Mouse (Mus musculus) limb, embryonic 11.5 days (tissue): ENCODE measurements around the gene Ddx6. TPM values are rescaled to one million over a fixed set of nuclear protein-coding genes. Genes with fewer than 3 reads are reported as not detected.
"Not testable (repeated sequence)": the region's sequence is repeated elsewhere in the genome, so short reads cannot be mapped to it uniquely, and the experiment has no call there.

Experiments used
- ATAC-seq: fragments of 200-750 bp; cut with Nextera tagmentation; 2 replicates; pipeline ENCODE4 v1.8.0; 2017; ENCODE audit warnings: low read depth; ENCODE audit not compliant: insufficient number of reproducible peaks, low FRiP score, low TSS enrichment
- DNase-seq: peaks from one replicate; pipeline ENCODE4 v3.0.0-alpha.2; 2015; ENCODE audit warnings: low spot score
- H3K27ac ChIP-seq: fragments of 300-500 bp; sonication (generic); replicated peaks from 2 replicates; pipeline ENCODE4 v1.5.1; 2014; ENCODE audit warnings: low read depth, mild to moderate bottlenecking, low read length
- H3K27me3 ChIP-seq: fragments of 300-500 bp; sonication (generic); 2 replicates; pipeline ENCODE4 v1.6.1; 2014; ENCODE audit warnings: mild to moderate bottlenecking, low read length, mixed read lengths; ENCODE audit not compliant: control insufficient read depth, insufficient read depth
- H3K36me3 ChIP-seq: fragments of 300-500 bp; sonication (generic); 2 replicates; pipeline ENCODE4 v1.6.1; 2014; ENCODE audit warnings: mild to moderate bottlenecking, low read length, moderate library complexity, mixed read lengths; ENCODE audit not compliant: control insufficient read depth, insufficient read depth
- H3K4me1 ChIP-seq: fragments of 300-500 bp; sonication (generic); 2 replicates; pipeline ENCODE4 v1.6.1; 2014; ENCODE audit warnings: low read length, mixed read lengths; ENCODE audit not compliant: control insufficient read depth, insufficient read depth
- H3K4me2 ChIP-seq: fragments of 300-500 bp; sonication (generic); 2 replicates; pipeline ENCODE4 v1.6.1; 2014; ENCODE audit warnings: low read depth, mild to moderate bottlenecking, moderate library complexity; ENCODE audit not compliant: severe bottlenecking
- H3K4me3 ChIP-seq: fragments of 300-500 bp; sonication (generic); 2 replicates; pipeline ENCODE4 v1.5.1; 2014; ENCODE audit warnings: low read depth, low read length
- H3K9ac ChIP-seq: fragments of 300-500 bp; sonication (generic); 2 replicates; pipeline ENCODE4 v1.6.1; 2014; ENCODE audit warnings: mild to moderate bottlenecking, low read length
- H3K9me3 ChIP-seq: fragments of 300-500 bp; sonication (generic); 2 replicates; pipeline ENCODE4 v1.6.1; 2016; ENCODE audit warnings: low read length; ENCODE audit not compliant: control insufficient read depth
- WGBS: fragments of 180-500 bp; shearing (Covaris S2); extraction: QIAGEN DNeasy Blood & Tissue Kit; methylation state at CpG from one replicate; pipeline ENCODE4 v1.1.7; 2014; 5-methylcytosine and 5-hydroxymethylcytosine counted together
- polyA plus RNA-seq: library from polyadenylated mRNA; unstranded; fragments of >200 nt; fragmentation: Nextera tagmentation; extraction: Ambion mirVana; gene quantifications from 2 replicates; pipeline ENCODE4 v1.2.1, GENCODE M21; 2014

Gene Ddx6
- polyA plus RNA-seq, 1 experiment from 2014 or later: 16.1 TPM

DNA sequence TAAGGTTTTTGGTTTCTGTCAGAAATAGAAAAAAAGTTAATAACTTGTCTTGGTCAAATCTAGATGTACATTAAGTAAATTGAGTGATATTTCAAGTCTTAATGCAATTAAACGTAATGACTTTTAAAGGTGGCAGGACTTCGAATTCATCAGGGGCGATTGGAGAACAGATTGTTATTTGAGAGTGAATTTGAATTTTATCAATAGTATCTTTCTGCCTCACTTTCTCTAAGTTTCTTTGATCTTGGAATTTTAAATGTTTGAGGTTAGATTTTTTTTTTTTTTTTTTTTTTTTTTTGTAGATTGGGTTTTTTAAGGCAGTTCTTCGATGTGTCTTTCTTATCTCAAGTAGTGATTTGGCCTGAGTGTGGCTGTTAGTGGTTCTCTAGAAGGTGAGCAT lies 2.0 kb downstream of the Ddx6 start:
- Histone ChIP-seq H3K36me3 (peaks cover 19% of the 10 kb centered on the region), H3K9ac (no peak overlapping the region), H3K4me3 (peak overlapping the region; percentile 100), H3K4me1 (peaks cover 6% of the 10 kb centered on the region), H3K27me3 (no peaks in the 10 kb centered on the region), H3K9me3 (no peaks in the 10 kb centered on the region), H3K4me2 (peak overlapping the region; percentile 75; the same call in 1 of the 2 replicates), H3K27ac (no peak overlapping the region)
- DNase-seq (no peak), ATAC-seq (no peak)
- 78% methylated on average over 4 of the region's 4 CpGs for WGBS

DNA sequence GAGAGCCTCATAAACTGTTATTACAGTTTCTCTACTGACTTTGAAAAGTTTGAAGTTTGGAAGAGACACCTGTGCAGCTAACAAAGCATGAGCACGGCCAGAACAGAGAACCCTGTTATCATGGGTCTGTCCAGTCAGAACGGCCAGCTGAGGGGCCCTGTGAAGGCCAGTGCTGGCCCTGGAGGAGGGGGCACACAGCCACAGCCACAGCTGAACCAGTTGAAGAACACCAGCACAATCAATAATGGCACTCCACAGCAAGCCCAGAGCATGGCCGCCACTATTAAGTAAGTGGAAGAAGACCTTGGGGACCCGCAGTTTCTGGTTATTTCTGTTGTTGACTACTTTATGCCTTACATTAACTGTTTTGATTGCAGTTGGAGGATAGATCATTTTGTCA lies 2.6 kb downstream of the Ddx6 start:
- Histone ChIP-seq H3K27ac (no peak overlapping the region), H3K27me3 (no peaks in the 10 kb centered on the region), H3K4me2 (peak overlapping the region; percentile 21; the same call in 1 of the 2 replicates), H3K9ac (no peak overlapping the region), H3K9me3 (no peaks in the 10 kb centered on the region), H3K4me3 (no peak overlapping the region), H3K4me1 (peaks cover 6% of the 10 kb centered on the region), H3K36me3 (peaks cover 22% of the 10 kb centered on the region)
- WGBS: 72% methylated on average over 4 of the region's 4 CpGs
- ATAC-seq (no peak), DNase-seq (no peak)

DNA sequence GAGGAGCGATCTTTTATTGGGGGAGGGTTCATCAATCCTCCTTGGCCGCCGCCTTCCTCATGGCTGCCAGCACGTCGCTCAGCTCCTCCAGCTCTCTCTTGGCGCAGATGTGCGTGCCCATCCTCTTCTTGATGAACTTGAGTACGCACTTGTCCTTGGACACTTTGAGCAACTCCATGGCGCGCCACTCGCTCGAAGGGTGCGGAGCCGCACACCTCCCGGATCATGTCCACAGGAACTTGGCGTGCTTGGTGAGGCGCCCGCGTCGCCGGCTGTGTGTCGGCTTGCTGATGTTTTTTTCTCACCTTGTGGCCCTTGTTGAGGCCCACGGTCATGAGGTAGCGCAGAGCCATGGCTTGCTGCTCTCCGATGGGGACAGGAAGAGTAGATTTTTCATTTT lies 5.7 kb downstream of the Ddx6 start:
- DNase-seq (no peak), ATAC-seq (no peak)
- WGBS: 97% methylated on average over 25 of the region's 25 CpGs
- H3K27ac ChIP-seq: no peak overlapping the region
- peaks cover 32% of the 10 kb centered on the region for H3K36me3 ChIP-seq
- no peaks in the 10 kb centered on the region for H3K9me3 ChIP-seq
- H3K9ac ChIP-seq: no peak overlapping the region
- no peaks in the 10 kb centered on the region for H3K27me3 ChIP-seq
- no peak overlapping the region for H3K4me2 ChIP-seq
- H3K4me1 ChIP-seq: peaks cover 4% of the 10 kb centered on the region; the same call in 1 of the 2 replicates
- H3K4me3 ChIP-seq: no peak overlapping the region

DNA sequence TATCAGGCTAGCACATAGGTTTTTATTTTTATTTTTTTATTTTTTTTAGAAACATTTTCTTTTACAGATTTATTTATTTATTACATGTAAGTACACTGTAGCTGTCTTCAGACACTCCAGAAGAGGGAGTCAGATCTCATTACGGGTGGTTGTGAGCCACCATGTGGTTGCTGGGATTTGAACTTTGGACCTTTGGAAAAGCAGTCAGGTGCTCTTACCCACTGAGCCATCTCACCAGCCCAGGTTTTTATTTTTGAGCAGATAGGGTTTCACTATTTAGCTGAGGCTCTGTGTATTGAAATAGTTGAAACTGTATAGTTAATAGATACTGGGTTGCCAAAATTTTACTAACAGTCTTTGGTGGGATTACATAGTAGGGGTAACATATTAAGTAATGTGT lies 8.4 kb downstream of the Ddx6 start:
- H3K27ac ChIP-seq, H3K4me3 ChIP-seq, H3K4me1 ChIP-seq, ATAC-seq, H3K27me3 ChIP-seq, H3K9me3 ChIP-seq, H3K9ac ChIP-seq, DNase-seq, H3K4me2 ChIP-seq: not testable (repeated sequence)
- 78% methylated on average over 1 of the region's 1 CpGs for WGBS
- peaks cover 39% of the 10 kb centered on the region for H3K36me3 ChIP-seq

DNA sequence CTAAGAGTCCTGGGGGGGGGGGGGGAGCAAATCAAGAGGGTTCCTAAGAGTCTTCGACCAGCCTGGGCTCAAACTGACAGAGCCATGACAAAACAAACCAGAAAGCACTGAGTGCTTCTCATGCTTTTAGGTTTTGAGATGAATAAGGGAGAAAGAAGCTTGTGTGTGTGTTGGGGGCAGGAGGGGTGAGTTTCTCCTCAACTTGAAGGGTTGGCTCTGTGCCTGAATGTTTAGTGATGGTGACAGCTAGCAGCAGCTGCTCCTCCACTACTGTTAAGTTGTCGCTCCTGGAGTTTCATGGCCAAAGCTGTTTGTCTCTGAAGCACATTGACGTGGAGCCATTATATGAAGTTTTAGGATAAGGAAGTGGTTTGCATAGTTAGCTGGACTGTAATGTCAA lies 16.4 kb downstream of the Ddx6 start:
- ATAC-seq (no peak), DNase-seq (no peak)
- H3K36me3 ChIP-seq: peaks cover 41% of the 10 kb centered on the region
- H3K4me1 ChIP-seq: no peaks in the 10 kb centered on the region
- no peak overlapping the region for H3K4me2 ChIP-seq
- H3K9me3 ChIP-seq: no peaks in the 10 kb centered on the region
- no peaks in the 10 kb centered on the region for H3K27me3 ChIP-seq
- no peak overlapping the region for H3K27ac ChIP-seq
- 97% methylated on average over 3 of the region's 3 CpGs for WGBS
- no peak overlapping the region for H3K9ac ChIP-seq
- H3K4me3 ChIP-seq: no peak overlapping the region

DNA sequence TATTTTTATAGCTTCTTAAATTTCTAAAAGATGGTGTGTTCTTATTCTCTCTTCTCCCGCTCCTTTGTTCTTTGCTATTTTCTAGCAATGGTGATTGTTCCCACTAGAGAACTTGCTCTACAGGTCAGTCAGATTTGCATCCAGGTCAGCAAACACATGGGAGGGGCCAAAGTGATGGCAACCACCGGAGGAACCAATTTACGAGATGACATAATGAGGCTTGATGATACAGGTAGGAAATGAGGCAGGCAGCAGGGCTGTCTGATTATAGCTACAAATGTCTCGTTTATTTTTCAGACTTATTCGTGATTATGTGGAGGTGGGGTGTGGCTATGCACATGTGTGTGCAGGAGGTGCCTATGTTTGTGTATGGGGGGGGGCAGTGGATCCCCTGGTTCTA lies 19.7 kb downstream of the Ddx6 start:
- 64% methylated on average over 5 of the region's 5 CpGs for WGBS
- peaks cover 32% of the 10 kb centered on the region for H3K36me3 ChIP-seq
- no peak overlapping the region for H3K27ac ChIP-seq
- no peak overlapping the region for H3K9ac ChIP-seq
- H3K27me3 ChIP-seq: no peaks in the 10 kb centered on the region
- H3K4me2 ChIP-seq: no peak overlapping the region
- ATAC-seq (no peak), DNase-seq (no peak)
- H3K9me3 ChIP-seq: no peaks in the 10 kb centered on the region
- H3K4me3 ChIP-seq: no peak overlapping the region
- H3K4me1 ChIP-seq: no peaks in the 10 kb centered on the region

DNA sequence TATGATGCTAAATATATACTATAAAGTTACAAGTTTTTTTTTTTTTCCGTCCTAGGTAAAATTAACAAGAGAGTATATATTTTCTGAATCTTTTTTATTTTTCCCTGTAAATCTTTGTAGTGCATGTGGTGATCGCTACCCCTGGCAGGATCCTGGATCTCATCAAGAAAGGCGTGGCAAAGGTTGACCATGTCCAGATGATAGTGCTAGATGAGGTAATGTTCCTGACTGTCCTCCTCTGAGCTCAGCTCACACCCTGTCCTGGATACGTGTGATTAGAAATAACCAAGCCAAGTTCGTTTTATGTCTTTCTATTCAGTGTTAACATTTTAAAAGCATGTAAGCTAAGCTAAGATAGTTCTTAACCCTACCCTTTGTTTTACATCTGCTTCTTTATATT lies 21.6 kb downstream of the Ddx6 start:
- H3K27ac ChIP-seq: no peak overlapping the region
- ATAC-seq: no peak
- H3K4me2 ChIP-seq: no peak overlapping the region
- H3K27me3 ChIP-seq: no peaks in the 10 kb centered on the region
- no peaks in the 10 kb centered on the region for H3K9me3 ChIP-seq
- H3K9ac ChIP-seq: no peak overlapping the region
- WGBS: 85% methylated on average over 5 of the region's 5 CpGs
- H3K4me1 ChIP-seq: no peaks in the 10 kb centered on the region
- H3K36me3 ChIP-seq: peaks cover 33% of the 10 kb centered on the region
- H3K4me3 ChIP-seq: no peak overlapping the region
- no peak for DNase-seq

DNA sequence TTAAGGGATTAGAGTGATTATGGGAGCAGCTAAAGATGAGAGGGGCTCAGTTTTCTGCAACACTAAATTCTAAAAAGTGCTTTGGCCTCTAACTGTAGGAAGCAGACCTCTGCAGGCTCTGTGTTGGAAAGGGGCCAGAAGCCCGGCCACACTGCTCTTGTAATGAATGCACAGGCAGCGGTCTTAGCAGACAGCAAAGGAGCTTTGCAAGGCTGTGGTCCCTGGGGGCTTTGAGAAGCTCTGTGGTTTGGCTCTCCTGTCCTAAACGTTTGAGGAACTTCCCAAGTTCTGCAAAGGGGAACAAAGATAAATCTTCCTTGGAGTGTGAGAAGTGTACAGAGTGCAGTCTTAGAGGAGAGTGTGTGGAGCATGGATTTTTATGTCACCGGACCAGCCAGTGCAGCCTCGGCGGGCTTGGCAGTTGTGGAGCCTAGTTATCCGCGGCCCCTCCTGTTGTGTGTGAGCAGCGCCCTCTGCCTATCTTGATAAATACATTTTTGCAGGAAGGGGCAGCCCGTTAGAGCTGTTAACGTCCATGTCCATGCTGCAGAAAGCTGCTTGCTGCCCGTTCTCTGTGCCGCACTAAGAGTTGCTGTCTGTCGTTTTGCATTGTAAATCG lies 33.0 kb downstream of the Ddx6 start:
- H3K27me3 ChIP-seq: no peaks in the 10 kb centered on the region
- H3K4me1 ChIP-seq: no peaks in the 10 kb centered on the region
- DNase-seq (no peak), ATAC-seq (no peak)
- no peaks in the 10 kb centered on the region for H3K9me3 ChIP-seq
- peaks cover 32% of the 10 kb centered on the region for H3K36me3 ChIP-seq
- H3K4me3 ChIP-seq: no peak overlapping the region
- no peak overlapping the region for H3K27ac ChIP-seq
- no peak overlapping the region for H3K4me2 ChIP-seq
- H3K9ac ChIP-seq: no peak overlapping the region
- WGBS: 89% methylated on average over 15 of the region's 15 CpGs

DNA sequence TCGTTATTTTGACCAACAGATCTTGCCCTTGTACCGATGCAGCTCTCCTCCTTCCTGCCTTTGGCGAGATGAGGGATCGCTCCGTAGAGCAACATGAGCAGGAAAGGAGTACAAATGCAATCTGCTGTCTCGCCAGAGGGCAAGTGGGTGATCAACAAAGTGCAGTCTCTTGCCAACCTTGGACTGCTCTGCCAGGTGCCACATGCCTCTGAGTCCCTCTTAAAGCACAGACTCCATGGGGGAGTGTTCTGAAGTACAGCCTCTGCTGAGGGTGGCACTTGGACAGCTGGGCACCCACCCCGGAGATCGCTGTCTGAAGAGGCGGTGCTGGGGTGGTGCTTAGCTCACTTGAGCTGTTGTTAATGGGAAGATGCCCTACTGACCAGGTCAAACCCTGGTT lies 34.0 kb downstream of the Ddx6 start:
- not testable (repeated sequence) for ATAC-seq, DNase-seq, H3K4me3 ChIP-seq, H3K27me3 ChIP-seq, H3K27ac ChIP-seq, H3K9me3 ChIP-seq, H3K9ac ChIP-seq, H3K4me1 ChIP-seq, H3K4me2 ChIP-seq
- H3K36me3 ChIP-seq: peaks cover 23% of the 10 kb centered on the region
- 91% methylated on average over 9 of the region's 9 CpGs for WGBS
